ENCODE assay signal across 13 mouse cellular contexts in the genomic region with DNA sequence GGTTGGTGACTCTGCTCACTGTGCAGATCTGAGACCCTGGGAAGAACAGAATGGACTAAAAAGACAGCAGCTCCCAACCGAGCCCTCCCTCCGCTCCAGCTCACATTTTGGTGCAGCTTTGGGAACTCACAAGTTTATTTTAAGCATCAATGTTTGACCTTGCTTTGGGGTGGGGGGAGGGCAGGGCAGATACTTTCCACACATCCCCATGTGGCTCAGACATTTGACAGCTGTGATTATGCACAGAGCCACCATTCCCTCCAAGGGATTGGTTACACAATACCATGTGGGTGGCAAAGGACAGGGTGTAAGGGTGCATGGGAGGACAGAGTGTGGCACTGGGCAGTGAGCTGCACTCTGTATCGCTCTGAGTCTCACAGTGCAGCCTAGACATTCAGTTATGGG.
DNase-seq lines count a peak whose midpoint lies in the region; ATAC-seq and TF ChIP-seq lines count a peak whose summit lies in the region.
"Had no signal": no experiment of that assay in that cellular context is flagged by ENCODE, and none has a peak within 500 bp of the region (broad histone marks: within the 10 kb centered on the region; RNA-seq: fewer than 3 reads in every experiment).

No protein-coding gene starts in this region.

- H3K36me3 ChIP-seq in heart, postnatal 0 days (replicated peaks; ENCODE audit: control insufficient read depth, insufficient read depth, low read length): no peaks in the 10 kb centered on the region
- H3K36me3 ChIP-seq in midbrain, embryonic 11.5 days (ENCODE audit: control insufficient read depth, insufficient read depth, low read length): no peaks in the 10 kb centered on the region
- H3K36me3 ChIP-seq: G1E; hindbrain, embryonic 12.5 days; limb, embryonic 12.5 days had no signal

- DNase-seq in embryo, embryonic 10 days (ENCODE audit: low spot score): peak; percentile 7
- DNase-seq in embryo, embryonic 10.5 days (ENCODE audit: low spot score): no peak
- DNase-seq in gonadal fat pad, adult 2 months (ENCODE audit: low read depth): peak; percentile 26
- peak; percentile 94 for DNase-seq in heart, postnatal 0 days (ENCODE audit: low spot score)
- DNase-seq in lung, postnatal 14 days: peak; percentile 59
- no peak for DNase-seq in right cerebral cortex, postnatal 25 days
- DNase-seq in midbrain, embryonic 11.5 days (ENCODE audit: low spot score, missing footprints): no peak
- no peak for DNase-seq in kidney, postnatal 10 days
- DNase-seq: kidney, adult 2 months had no signal

- TF ChIP-seq EP300 in heart, postnatal 0 days (IDR thresholded peaks at IDR 0.05; ENCODE audit: low read depth): peak; percentile 97

- no peaks in the 10 kb centered on the region for H3K9me3 ChIP-seq in heart, postnatal 0 days (replicated peaks; ENCODE audit: control insufficient read depth, low read length)
- no peaks in the 10 kb centered on the region for H3K9me3 ChIP-seq in midbrain, embryonic 11.5 days (ENCODE audit: control insufficient read depth, low read length)
- H3K9me3 ChIP-seq: hindbrain, embryonic 12.5 days; limb, embryonic 12.5 days had no signal

- H3K4me3 ChIP-seq in heart, postnatal 0 days (ENCODE audit: low read depth, low read length): no peak overlapping the region
- no peak overlapping the region for H3K4me3 ChIP-seq in midbrain, embryonic 11.5 days (ENCODE audit: low read depth, low read length)
- H3K4me3 ChIP-seq: hindbrain, embryonic 12.5 days; limb, embryonic 12.5 days had no signal

- no peaks in the 10 kb centered on the region for H3K27me3 ChIP-seq in heart, postnatal 0 days (ENCODE audit: control insufficient read depth, insufficient read depth, low read length)
- no peaks in the 10 kb centered on the region for H3K27me3 ChIP-seq in midbrain, embryonic 11.5 days (ENCODE audit: control insufficient read depth, insufficient read depth, low read length)
- H3K27me3 ChIP-seq: hindbrain, embryonic 12.5 days; limb, embryonic 12.5 days had no signal

- H3K4me2 ChIP-seq in heart, postnatal 0 days (ENCODE audit: low read depth, low read length): peak overlapping the region; percentile 41
- H3K4me2 ChIP-seq in midbrain, embryonic 11.5 days: no peak overlapping the region
- H3K4me2 ChIP-seq: hindbrain, embryonic 12.5 days; limb, embryonic 12.5 days had no signal

- peak; percentile 100 for ATAC-seq in heart, postnatal 0 days (ENCODE audit: insufficient read depth, low read depth)
- no peak for ATAC-seq in midbrain, embryonic 11.5 days (ENCODE audit: low FRiP score)
- ATAC-seq: forebrain, embryonic 14.5 days had no signal

- peaks cover 11% of the 10 kb centered on the region for H3K4me1 ChIP-seq in heart, postnatal 0 days (ENCODE audit: control insufficient read depth, insufficient read depth)
- no peaks in the 10 kb centered on the region for H3K4me1 ChIP-seq in midbrain, embryonic 11.5 days (ENCODE audit: control insufficient read depth, insufficient read depth, low read length)
- H3K4me1 ChIP-seq: hindbrain, embryonic 12.5 days; limb, embryonic 12.5 days had no signal

- peak overlapping the region; percentile 96 for H3K27ac ChIP-seq in heart, postnatal 0 days (ENCODE audit: low read depth)
- no peak overlapping the region for H3K27ac ChIP-seq in midbrain, embryonic 11.5 days (ENCODE audit: low read depth, low read length)
- H3K27ac ChIP-seq: hindbrain, embryonic 12.5 days; limb, embryonic 12.5 days had no signal

- no peak for TF ChIP-seq CTCF in heart, postnatal 0 days (IDR thresholded peaks at IDR 0.05; ENCODE audit: low read depth)

- 33% methylated on average over 3 of the region's 3 CpGs for WGBS in heart, postnatal 0 days
- WGBS in midbrain, embryonic 11.5 days: 76% methylated on average over 3 of the region's 3 CpGs

- H3K9ac ChIP-seq in heart, postnatal 0 days (replicated peaks; ENCODE audit: low read depth, low read length): 0 out of 2 replicates have a peak overlapping the region, but pooled peaks have one; percentile 4
- H3K9ac ChIP-seq in midbrain, embryonic 11.5 days (ENCODE audit: low read length): no peak overlapping the region
- H3K9ac ChIP-seq: hindbrain, embryonic 12.5 days; limb, embryonic 12.5 days had no signal

Comparison
In these comparisons a context has a peak if more than half of its experiments do, and no peak if none do; other contexts are left out.
1. DNase-seq: peak in embryo, embryonic 10 days (single experiment), gonadal fat pad, adult 2 months (single experiment), heart, postnatal 0 days (single experiment) and lung, postnatal 14 days (single experiment); none in embryo, embryonic 10.5 days (single experiment), right cerebral cortex, postnatal 25 days (single experiment), midbrain, embryonic 11.5 days (single experiment) and kidney, postnatal 10 days (single experiment).